Mouse (Mus musculus) hindbrain, embryonic 12.5 days (tissue): Measurements from ENCODE around the gene 2210016L21Rik. TPM values are rescaled to one million over a fixed set of nuclear protein-coding genes. Genes with fewer than 3 reads are reported as not detected.
"Not testable (repeated sequence)": the region's sequence is repeated elsewhere in the genome, so short reads cannot be mapped to it uniquely, and the experiment has no call there.

Experiments
- ATAC-seq: fragments of 200-750 bp; cut with Nextera tagmentation; 2 replicates; pipeline ENCODE4 v1.8.0; 2017; ENCODE audit warnings: moderate TSS enrichment; ENCODE audit not compliant: low FRiP score
- H3K27ac ChIP-seq: fragments of 300-500 bp; sonication (generic); 2 replicates; pipeline ENCODE4 v1.5.1; 2016; ENCODE audit warnings: mild to moderate bottlenecking
- H3K27me3 ChIP-seq: fragments of 300-500 bp; sonication (generic); 2 replicates; pipeline ENCODE4 v1.6.1; 2016; ENCODE audit warnings: mild to moderate bottlenecking
- H3K36me3 ChIP-seq: fragments of 300-500 bp; sonication (generic); 2 replicates; pipeline ENCODE4 v1.6.1; 2016; ENCODE audit warnings: mild to moderate bottlenecking
- H3K4me1 ChIP-seq: fragments of 300-500 bp; sonication (generic); 2 replicates; pipeline ENCODE4 v1.6.1; 2016
- H3K4me2 ChIP-seq: fragments of 300-500 bp; sonication (generic); replicated peaks from 2 replicates; pipeline ENCODE4 v1.6.1; 2016; ENCODE audit warnings: mild to moderate bottlenecking
- H3K4me3 ChIP-seq: fragments of 300-500 bp; sonication (generic); 2 replicates; pipeline ENCODE4 v1.5.1; 2016; ENCODE audit warnings: mild to moderate bottlenecking
- H3K9ac ChIP-seq: fragments of 300-500 bp; sonication (generic); 2 replicates; pipeline ENCODE4 v1.6.1; 2016; ENCODE audit warnings: mild to moderate bottlenecking, moderate library complexity
- H3K9me3 ChIP-seq: fragments of 300-500 bp; sonication (generic); replicated peaks from 2 replicates; pipeline ENCODE4 v1.6.1; 2016; ENCODE audit warnings: mild to moderate bottlenecking
- WGBS: fragments of 180-500 bp; shearing (Covaris S2); methylation state at CpG from one replicate; pipeline ENCODE4 v1.1.7; 2016; 5-methylcytosine and 5-hydroxymethylcytosine counted together
- polyA plus RNA-seq: library from polyadenylated mRNA; unstranded; fragments of >200 nt; fragmentation: Nextera tagmentation; extraction: Ambion mirVana; gene quantifications from 2 replicates; pipeline ENCODE4 v1.2.1, GENCODE M21; 2016

2210016L21Rik gene
- polyA plus RNA-seq, 1 experiment from 2014 or later: 72.0 TPM

DNA sequence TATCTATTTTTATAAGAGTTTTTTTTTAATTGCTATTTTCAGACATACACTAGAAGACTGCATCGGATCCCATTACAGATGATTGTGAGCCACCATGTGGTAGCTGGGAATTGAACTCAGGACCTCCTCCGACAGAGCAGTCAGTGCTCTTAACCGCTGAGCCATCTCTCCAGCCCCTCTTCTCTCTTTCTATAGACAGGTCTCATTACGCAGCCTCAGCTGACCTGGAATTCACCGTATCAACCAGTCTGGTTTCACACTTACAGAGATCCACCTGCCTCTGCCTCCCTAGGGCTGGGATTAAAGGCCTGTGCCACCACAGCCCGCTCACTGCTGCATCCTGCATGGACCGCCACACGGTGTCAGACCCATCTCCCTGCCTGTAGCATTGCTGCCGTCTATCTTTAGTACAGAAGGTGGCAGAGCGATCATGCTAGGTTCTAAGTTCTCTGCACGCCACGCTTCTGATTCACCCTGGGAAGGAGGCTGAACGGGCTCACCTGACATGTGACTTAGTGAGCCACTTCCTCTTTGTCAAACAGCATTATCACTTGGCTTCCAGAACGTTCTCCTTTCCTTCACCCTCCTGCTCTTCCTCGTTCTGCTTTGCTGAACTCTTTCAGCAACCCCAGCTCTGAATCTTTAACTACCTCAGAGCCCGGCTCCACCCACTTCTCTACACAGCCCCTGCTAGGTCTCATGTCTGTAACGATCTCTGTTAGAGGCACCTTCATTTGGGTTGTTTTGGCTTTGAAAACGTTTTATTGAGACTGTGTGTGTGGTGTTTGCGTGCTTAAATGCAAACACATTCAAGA, 20.2 kb upstream of the 2210016L21Rik start:
- no peaks in the 10 kb centered on the region for H3K9me3 ChIP-seq

DNA sequence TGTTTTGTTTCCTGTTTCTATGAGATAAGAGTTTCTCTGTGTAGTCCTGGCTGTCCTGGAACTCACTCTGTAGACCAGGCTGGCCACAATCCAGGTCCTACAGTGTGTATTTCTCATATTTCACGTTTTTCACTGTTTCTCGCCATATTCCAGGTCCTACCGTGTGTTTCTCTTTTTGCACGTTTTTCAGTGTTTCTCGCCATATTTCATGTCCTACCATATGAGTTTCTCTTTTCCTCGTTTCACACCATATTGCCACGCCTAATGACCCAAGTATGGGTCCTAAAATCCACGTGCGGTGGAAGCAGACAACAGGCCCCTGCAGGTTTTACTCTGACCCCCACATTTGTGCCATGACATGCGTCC, 19.6 kb upstream of the 2210016L21Rik start:
- WGBS: 63% methylated on average over 10 of the region's 10 CpGs
- H3K27me3 ChIP-seq: no peaks in the 10 kb centered on the region
- 0 out of 2 replicates have a peak, but pooled peaks cover 5% of the 10 kb centered on the region for H3K4me1 ChIP-seq
- no peak for ATAC-seq
- H3K9me3 ChIP-seq: no peaks in the 10 kb centered on the region
- no peak overlapping the region for H3K9ac ChIP-seq
- H3K4me2 ChIP-seq: no peak overlapping the region
- no peaks in the 10 kb centered on the region for H3K36me3 ChIP-seq
- no peak overlapping the region for H3K4me3 ChIP-seq
- H3K27ac ChIP-seq: no peak overlapping the region

More for the DNA sequence above, 20.2 kb upstream of the 2210016L21Rik start:
- Histone ChIP-seq H3K36me3 (no peaks in the 10 kb centered on the region), H3K27me3 (no peaks in the 10 kb centered on the region), H3K4me2 (no peak overlapping the region), H3K4me3 (no peak overlapping the region), H3K4me1 (0 out of 2 replicates have a peak, but pooled peaks cover 5% of the 10 kb centered on the region), H3K9ac (no peak overlapping the region), H3K27ac (no peak overlapping the region)
- no peak for ATAC-seq
- 83% methylated on average over 19 of the region's 19 CpGs for WGBS

DNA sequence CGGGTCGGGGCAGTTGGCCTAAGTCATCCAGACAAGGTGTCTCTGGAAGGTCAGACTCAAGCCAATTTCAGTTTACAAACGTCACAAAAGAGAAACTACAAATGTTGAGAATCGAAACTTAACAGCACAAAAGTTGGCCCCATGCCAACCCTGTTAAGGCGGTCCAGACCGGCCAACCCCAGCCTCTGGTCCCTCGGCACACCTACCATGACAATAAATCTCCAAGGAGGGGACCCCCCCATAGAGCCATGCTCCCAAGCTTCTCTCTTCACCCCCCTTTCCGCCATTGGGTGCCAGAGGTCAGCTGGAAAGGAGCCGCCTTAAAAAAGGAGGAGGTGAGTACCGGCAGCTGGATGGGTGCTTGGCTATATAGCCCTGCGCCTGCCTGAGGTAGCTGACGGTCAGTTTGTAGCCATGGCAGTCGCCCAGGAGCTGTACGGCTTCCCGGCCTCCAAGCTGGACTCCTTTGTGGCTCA, 18.9 kb upstream of the 2210016L21Rik start, which contains the start of gene Oasl1:
Oasl1 (plus strand) TSS at position 243 of the 476 bp plus-strand sequence.
- Histone ChIP-seq H3K4me2 (peak within 1 kb of the TSS; percentile 18), H3K4me1 (0 out of 2 replicates have a peak, but pooled peaks cover 5% of the 10 kb centered on the region), H3K27me3 (no peaks in the 10 kb centered on the region), H3K9ac (no peak within 1 kb of the TSS), H3K9me3 (no peaks in the 10 kb centered on the region), H3K4me3 (no peak within 1 kb of the TSS), H3K27ac (no peak within 1 kb of the TSS), H3K36me3 (no peaks in the 10 kb centered on the region)
- 59% methylated on average over 15 of the region's 15 CpGs for WGBS
- no peak for ATAC-seq

DNA sequence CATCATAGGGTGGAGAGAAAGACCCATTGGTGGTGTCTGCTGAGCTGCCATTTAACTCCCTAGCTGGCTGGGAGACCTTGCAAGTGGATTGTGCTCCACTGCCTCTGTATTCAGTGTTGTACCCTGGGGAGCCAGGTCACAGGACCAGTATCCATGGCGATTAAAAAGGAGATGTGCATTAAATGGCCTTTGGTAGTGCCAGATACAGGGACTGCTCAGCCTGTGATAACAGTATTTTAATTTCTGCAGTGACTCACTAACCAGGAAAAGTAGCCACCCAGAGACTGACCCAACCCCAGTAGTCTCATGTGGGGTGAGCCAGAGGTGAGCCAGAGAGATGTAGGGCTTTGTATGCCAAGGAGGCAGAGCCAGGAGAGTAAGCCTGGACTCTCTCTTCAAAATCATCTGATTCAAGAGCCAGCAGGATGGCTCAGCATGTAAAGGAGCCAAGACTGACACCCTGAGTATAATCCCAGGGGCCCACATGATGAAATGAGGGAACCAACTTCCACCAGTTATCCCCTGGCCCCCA, 15.7 kb upstream of the 2210016L21Rik start:
- no peak overlapping the region for H3K27ac ChIP-seq
- ATAC-seq: no peak
- no peak overlapping the region for H3K4me3 ChIP-seq
- H3K4me1 ChIP-seq: 0 out of 2 replicates have a peak, but pooled peaks cover 5% of the 10 kb centered on the region
- H3K27me3 ChIP-seq: no peaks in the 10 kb centered on the region
- 53% methylated on average over 1 of the region's 1 CpGs for WGBS
- no peak overlapping the region for H3K4me2 ChIP-seq
- no peak overlapping the region for H3K9ac ChIP-seq
- H3K9me3 ChIP-seq: no peaks in the 10 kb centered on the region
- H3K36me3 ChIP-seq: no peaks in the 10 kb centered on the region

DNA sequence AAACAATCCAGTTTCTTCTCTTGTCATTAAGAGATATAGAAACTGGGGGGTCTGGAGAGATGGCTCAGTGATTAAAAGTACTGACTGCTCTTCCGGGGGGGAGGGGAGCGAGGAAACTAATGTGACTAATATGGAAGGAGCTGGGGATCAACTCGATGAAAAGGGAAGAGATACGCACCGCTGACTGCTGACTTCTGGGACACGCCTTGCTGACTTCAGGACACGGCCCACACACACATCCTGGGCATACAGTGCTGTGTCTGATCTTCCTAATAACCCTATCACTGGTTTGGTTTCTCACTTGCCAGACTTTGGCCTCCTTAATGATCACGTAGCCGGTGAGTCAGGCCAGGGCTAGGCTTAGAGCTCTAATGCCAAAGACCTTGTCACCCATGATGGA, 15.2 kb upstream of the 2210016L21Rik start:
- Histone ChIP-seq H3K27me3 (no peaks in the 10 kb centered on the region), H3K4me1 (0 out of 2 replicates have a peak, but pooled peaks cover 5% of the 10 kb centered on the region), H3K9me3 (no peaks in the 10 kb centered on the region), H3K9ac (no peak overlapping the region), H3K27ac (no peak overlapping the region), H3K4me3 (no peak overlapping the region), H3K36me3 (no peaks in the 10 kb centered on the region), H3K4me2 (no peak overlapping the region)
- no peak for ATAC-seq
- 82% methylated on average over 9 of the region's 9 CpGs for WGBS

DNA sequence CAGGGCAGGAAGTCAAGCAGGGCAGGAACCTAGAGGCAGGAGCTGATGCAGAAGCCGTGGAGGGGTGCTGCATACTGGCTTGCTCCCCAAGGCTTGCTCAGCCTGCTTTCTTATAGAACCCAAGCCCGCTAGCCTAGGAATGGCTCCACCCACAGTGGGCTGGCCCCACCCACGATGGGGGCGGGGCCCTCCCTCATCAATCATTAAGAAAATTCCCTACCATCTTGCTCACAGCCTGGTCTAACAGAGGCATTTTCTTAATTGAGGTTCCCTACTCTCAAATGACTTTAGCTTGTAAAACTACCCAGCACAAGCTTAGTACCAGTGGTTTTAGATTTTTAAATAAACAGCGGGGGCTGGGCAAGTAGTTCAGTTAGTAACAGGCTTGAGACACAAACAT, 10.3 kb upstream of the 2210016L21Rik start:
- no peak overlapping the region for H3K4me2 ChIP-seq
- WGBS: 58% methylated on average over 5 of the region's 5 CpGs
- H3K9me3 ChIP-seq: no peaks in the 10 kb centered on the region
- H3K36me3 ChIP-seq: no peaks in the 10 kb centered on the region
- no peak for ATAC-seq
- H3K27me3 ChIP-seq: no peaks in the 10 kb centered on the region
- 0 out of 2 replicates have a peak, but pooled peaks cover 5% of the 10 kb centered on the region for H3K4me1 ChIP-seq
- H3K27ac ChIP-seq: no peak overlapping the region
- no peak overlapping the region for H3K9ac ChIP-seq
- H3K4me3 ChIP-seq: no peak overlapping the region

DNA sequence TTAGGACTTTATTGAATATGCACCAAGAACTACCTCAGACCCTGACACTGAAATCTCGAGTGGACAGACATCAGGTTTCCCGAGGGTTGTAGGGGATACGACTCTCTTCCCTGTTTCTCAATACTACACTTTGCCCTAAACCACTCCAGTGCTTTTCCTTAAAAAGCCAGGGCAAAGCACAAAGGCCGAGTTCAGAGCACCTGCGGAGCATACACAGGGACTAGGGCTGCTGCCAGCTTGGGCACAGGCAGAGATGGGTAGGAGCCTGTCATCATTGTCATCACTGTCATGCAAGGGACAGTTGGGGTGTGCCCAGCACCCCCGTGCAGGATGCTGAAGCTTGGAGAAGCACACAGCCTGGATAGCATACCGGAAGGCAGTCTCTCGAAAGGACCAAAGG, 8.8 kb upstream of the 2210016L21Rik start:
- Histone ChIP-seq H3K27ac (no peak overlapping the region), H3K27me3 (no peaks in the 10 kb centered on the region), H3K4me2 (no peak overlapping the region), H3K36me3 (no peaks in the 10 kb centered on the region), H3K9me3 (no peaks in the 10 kb centered on the region), H3K4me1 (0 out of 2 replicates have a peak, but pooled peaks cover 5% of the 10 kb centered on the region), H3K4me3 (no peak overlapping the region), H3K9ac (no peak overlapping the region)
- WGBS: 85% methylated on average over 8 of the region's 8 CpGs
- no peak for ATAC-seq

DNA sequence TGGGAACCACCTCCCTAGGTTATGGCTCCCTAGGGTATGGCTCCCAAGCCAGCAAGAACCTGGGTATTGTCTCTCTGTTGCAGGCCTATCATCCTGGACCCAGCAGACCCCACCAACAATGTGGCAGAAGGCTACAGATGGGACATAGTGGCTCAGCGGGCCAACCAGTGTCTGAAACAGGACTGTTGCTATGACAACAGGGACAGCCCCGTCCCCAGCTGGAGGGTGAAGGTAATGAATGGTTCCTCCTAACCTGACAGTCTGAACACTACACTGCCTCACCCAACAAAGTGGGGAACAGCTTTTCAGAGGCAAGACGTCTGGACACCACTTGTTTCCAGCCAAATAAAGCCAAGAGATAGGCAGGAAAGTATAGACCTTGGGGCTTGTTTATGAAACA, 6.1 kb upstream of the 2210016L21Rik start:
- peak; percentile 56; the same call in 1 of the 2 replicates for ATAC-seq
- Histone ChIP-seq H3K27ac (no peak overlapping the region), H3K9ac (no peak overlapping the region), H3K4me1 (0 out of 2 replicates have a peak, but pooled peaks cover 5% of the 10 kb centered on the region), H3K27me3 (no peaks in the 10 kb centered on the region), H3K4me3 (no peak overlapping the region), H3K36me3 (no peaks in the 10 kb centered on the region), H3K4me2 (no peak overlapping the region), H3K9me3 (no peaks in the 10 kb centered on the region)
- WGBS: 16% methylated on average over 3 of the region's 3 CpGs

DNA sequence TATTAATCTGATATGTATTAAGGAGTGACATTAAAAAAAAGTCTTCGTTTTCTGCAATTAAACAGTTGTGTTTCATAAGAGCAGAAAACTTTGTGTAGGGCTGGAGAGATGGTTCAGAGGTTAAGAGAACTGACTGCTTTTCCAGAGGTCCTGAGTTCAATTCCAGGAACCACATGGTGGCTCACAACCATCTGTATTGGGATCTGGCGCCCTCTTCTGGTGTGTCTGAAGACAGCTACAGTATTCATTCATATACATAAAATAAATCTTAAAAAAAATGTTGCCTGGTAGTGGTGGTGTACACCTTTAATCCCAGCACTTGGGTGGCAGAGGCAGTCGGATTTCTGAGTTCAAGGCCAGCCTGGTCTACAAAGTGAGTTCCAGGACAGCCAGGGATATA, 820 bp upstream of the 2210016L21Rik start:
- not testable (repeated sequence) for H3K4me1 ChIP-seq, H3K27ac ChIP-seq, H3K36me3 ChIP-seq, H3K9me3 ChIP-seq, H3K9ac ChIP-seq, ATAC-seq, H3K27me3 ChIP-seq, H3K4me3 ChIP-seq, H3K4me2 ChIP-seq
- 58% methylated on average over 3 of the region's 3 CpGs for WGBS

DNA sequence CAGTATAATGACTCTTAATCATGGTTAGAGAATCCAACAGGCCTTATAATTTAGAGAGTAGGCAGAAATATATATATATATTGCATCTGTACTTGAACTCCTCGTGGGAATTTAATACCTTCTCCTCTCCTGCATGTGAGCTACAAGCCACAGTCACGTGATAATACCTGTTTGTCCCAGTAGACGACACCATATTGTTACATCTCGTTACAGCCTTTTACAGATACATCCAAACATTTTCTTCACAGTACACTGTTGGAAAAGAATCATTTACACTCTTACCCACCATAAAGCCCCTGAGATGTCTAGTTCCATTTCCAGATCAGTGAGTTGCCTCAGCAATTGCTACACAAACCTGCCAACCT, 790 bp downstream of the 2210016L21Rik start:
- Histone ChIP-seq H3K36me3 (peaks cover 24% of the 10 kb centered on the region), H3K9ac (peak overlapping the region; percentile 88), H3K27me3 (no peaks in the 10 kb centered on the region), H3K4me3 (peak overlapping the region; percentile 90), H3K4me2 (peak overlapping the region; percentile 82), H3K4me1 (peaks cover 10% of the 10 kb centered on the region), H3K27ac (no peak overlapping the region), H3K9me3 (no peaks in the 10 kb centered on the region)
- WGBS: 44% methylated on average over 4 of the region's 4 CpGs
- ATAC-seq: no peak

DNA sequence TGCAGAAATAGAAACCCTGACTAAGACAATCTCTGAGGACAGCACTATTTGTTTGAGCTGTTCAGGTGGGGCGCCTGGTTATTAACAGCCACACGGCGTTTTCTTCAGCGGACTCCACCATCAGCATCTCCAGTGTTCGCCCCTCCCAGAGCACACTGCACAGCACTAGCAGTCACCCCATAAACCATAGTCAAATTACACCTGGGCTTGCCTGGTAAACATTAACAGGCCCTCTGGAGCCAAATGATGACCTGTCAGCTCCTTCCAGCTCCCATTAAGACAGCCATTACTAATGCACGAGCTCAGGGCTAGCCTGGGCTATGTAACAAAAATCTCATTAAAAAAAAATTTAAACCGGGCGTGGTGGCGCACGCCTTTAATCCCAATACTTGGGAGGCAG, 3.1 kb downstream of the 2210016L21Rik start:
- Histone ChIP-seq H3K36me3 (peaks cover 46% of the 10 kb centered on the region), H3K9me3 (no peaks in the 10 kb centered on the region), H3K9ac (no peak overlapping the region), H3K27ac (no peak overlapping the region), H3K4me1 (peaks cover 19% of the 10 kb centered on the region), H3K27me3 (no peaks in the 10 kb centered on the region), H3K4me2 (no peak overlapping the region), H3K4me3 (no peak overlapping the region)
- WGBS: 97% methylated on average over 10 of the region's 10 CpGs
- ATAC-seq: no peak

DNA sequence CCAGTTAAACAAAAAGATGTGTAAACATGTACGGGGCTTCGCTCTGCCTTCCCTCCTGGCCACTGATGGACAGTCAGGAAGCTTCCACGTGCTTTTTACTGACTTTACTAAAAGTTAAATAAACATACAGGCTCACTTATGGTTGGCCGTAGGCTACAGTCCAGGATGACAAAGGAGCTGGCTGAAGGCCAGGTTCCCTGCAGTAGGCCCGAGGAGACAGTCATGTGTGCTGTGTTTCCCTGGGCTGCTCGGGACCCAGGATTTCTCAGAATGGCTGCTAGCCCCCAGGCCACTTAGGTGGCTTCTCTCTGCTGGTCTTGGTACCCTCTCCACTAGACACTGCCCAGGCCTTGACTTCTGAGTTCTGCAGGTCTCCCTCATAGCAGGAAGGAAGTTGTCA, 6.9 kb downstream of the 2210016L21Rik start:
- 66% methylated on average over 6 of the region's 6 CpGs for WGBS
- peak overlapping the region; percentile 17; the same call in 1 of the 2 replicates for H3K27ac ChIP-seq
- H3K4me2 ChIP-seq: no peak overlapping the region
- peaks cover 46% of the 10 kb centered on the region for H3K36me3 ChIP-seq
- H3K4me1 ChIP-seq: peaks cover 9% of the 10 kb centered on the region
- no peaks in the 10 kb centered on the region for H3K9me3 ChIP-seq
- H3K27me3 ChIP-seq: no peaks in the 10 kb centered on the region
- no peak overlapping the region for H3K9ac ChIP-seq
- H3K4me3 ChIP-seq: no peak overlapping the region
- ATAC-seq: no peak
